Mouse (Mus musculus) spleen, postnatal 10 days (tissue): Measurements from ENCODE around the gene Sod2.
"Not testable (repeated sequence)": the region's sequence is repeated elsewhere in the genome, so short reads cannot be mapped to it uniquely, and the experiment has no call there.

Experiments used
- DNase-seq, 2 experiments: peaks; one replicate each; pipeline ENCODE4 v3.0.0; 2021 to 2022; ENCODE audit warnings: low spot score in 2 of 2

Gene Sod2

GRCm38 (mm10) chr17:13009887-13010286, 3.2 kb downstream of the Sod2 start:
- peak; percentile 16 to 26 for DNase-seq

GRCm38 (mm10) chr17:13013316-13013715, 6.7 kb downstream of the Sod2 start:
- no peak for DNase-seq

GRCm38 (mm10) chr17:13036627-13037192, 30.1 kb downstream of the Sod2 start:
- not testable (repeated sequence) for DNase-seq

GRCm38 (mm10) chr17:13043846-13044673, 37.4 kb downstream of the Sod2 start:
- DNase-seq = peak; percentile 12 to 36

- not testable (repeated sequence) for DNase-seq
These were observed 45.6 kb downstream of the Sod2 start, which contains the start of gene Gpr31b for GRCm38 (mm10) chr17:13052124-13052813. Gene Gpr31b, minus strand, starts transcription at chr17:13052296.

GRCm38 (mm10) chr17:13060804-13061203, 54.2 kb downstream of the Sod2 start, which contains the start of gene Tcp10b:
Gene Tcp10b, plus strand, starts transcription at chr17:13061104.
- DNase-seq = not testable (repeated sequence)

GRCm38 (mm10) chr17:13062882-13063281, 56.2 kb downstream of the Sod2 start:
- not testable (repeated sequence) for DNase-seq

- DNase-seq = not testable (repeated sequence)
These were observed 61.3 kb downstream of the Sod2 start for GRCm38 (mm10) chr17:13067864-13068385.

GRCm38 (mm10) chr17:13069227-13069626, 62.6 kb downstream of the Sod2 start:
- not testable (repeated sequence) for DNase-seq
